Mouse (Mus musculus) spleen, adult 2 months (tissue): ENCODE results near the gene Tcea2.
A peak's percentile ranks its signal among the peaks of the same experiment; 100 is the strongest.

ENCODE experiments used
- CTCF ChIP-seq: fragments of 200-500 bp; IDR thresholded peaks from 2 replicates; pipeline ENCODE4 v1.5.1; 2011; ENCODE audit warnings: mild to moderate bottlenecking, inconsistent platforms; ENCODE audit not compliant: insufficient read depth, insufficient read length, insufficient replicate concordance; ENCODE audit errors: extremely low read depth
- POLR2A ChIP-seq: fragments of 200-500 bp; IDR thresholded peaks from 2 replicates; pipeline ENCODE4 v1.6.1; 2011; ENCODE audit warnings: low read depth, low read length, inconsistent platforms

DNA sequence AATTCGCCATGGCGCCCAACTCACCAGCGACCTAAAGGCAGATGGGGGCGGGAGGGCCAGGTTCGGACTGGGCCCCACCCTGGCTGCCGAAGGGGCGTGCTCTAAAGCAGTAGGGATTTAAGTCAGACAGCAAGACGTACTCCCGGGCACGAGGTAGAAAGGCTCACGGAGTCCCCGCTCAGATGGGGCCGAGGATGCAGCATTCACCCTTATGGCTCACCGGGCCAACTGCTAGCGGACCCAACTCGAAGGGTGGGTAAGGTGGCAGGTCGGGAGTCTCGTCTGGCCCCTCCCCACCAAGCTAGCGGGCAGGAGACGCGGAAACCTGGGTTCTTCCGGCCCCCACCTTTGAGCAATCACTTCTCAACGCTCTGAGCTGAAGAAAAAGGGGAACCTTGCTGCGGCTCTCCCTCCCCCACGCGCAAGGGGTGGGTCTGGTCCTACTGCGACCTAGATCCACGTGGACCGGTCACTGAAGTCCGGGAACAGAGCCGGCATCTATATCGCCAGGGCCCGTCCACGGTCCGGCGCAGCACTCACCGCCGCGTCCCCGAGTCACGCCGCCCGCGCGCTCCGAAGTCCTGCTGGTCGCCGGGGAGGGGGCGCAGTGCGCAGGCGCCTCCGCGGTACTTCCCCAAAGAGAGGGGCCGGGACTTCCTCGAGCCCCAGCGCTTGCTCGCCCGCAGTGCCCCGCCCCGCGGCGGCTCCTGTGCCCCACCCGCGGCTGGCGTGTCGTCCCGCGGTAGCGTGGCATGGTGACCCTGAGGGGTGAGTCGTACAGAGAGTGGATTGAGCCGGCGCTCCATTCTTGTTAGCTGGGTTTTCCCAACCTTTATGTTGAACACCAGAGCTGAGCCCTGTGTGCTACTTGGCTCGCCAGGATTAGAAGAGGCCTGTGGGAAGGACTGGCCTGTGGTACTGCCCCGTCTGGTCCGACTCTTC, 13.5 kb downstream of the Tcea2 start, which contains the start of gene Rgs19:
- TF ChIP-seq CTCF (no peak), POLR2A (peak; percentile 37)
